Mouse (Mus musculus) heart, embryonic 15.5 days (tissue): ENCODE results near the gene Gm2897. TPM values are rescaled to one million over a fixed set of nuclear protein-coding genes. Genes with fewer than 3 reads are reported as not detected.
"Not testable (repeated sequence)": the region's sequence is repeated elsewhere in the genome, so short reads cannot be mapped to it uniquely, and the experiment has no call there.

Experiments
- ATAC-seq: fragments of 200-750 bp; cut with Nextera tagmentation; replicated peaks from 2 replicates; pipeline ENCODE4 v1.8.0; 2017; ENCODE audit warnings: low read depth, moderate TSS enrichment; ENCODE audit not compliant: insufficient number of reproducible peaks, insufficient read depth, low FRiP score
- H3K27ac ChIP-seq: fragments of 300-500 bp; sonication (generic); 2 replicates; pipeline ENCODE4 v1.5.1; 2015; ENCODE audit warnings: mild to moderate bottlenecking, inconsistent platforms
- H3K27me3 ChIP-seq: fragments of 300-500 bp; sonication (generic); 2 replicates; pipeline ENCODE4 v1.6.1; 2015; ENCODE audit warnings: inconsistent platforms
- H3K36me3 ChIP-seq: fragments of 300-500 bp; sonication (generic); 2 replicates; pipeline ENCODE4 v1.6.1; 2015; ENCODE audit warnings: mild to moderate bottlenecking, inconsistent platforms
- H3K4me1 ChIP-seq: fragments of 300-500 bp; sonication (generic); replicated peaks from 2 replicates; pipeline ENCODE4 v1.6.1; 2015; ENCODE audit warnings: inconsistent platforms
- H3K4me2 ChIP-seq: fragments of 300-500 bp; sonication (generic); 2 replicates; pipeline ENCODE4 v1.6.1; 2015; ENCODE audit warnings: inconsistent platforms, mild to moderate bottlenecking, moderate library complexity
- H3K4me3 ChIP-seq: fragments of 300-500 bp; sonication (generic); 2 replicates; pipeline ENCODE4 v1.5.1; 2015; ENCODE audit warnings: mild to moderate bottlenecking, inconsistent platforms
- H3K9ac ChIP-seq: fragments of 300-500 bp; sonication (generic); 2 replicates; pipeline ENCODE4 v1.6.1; 2015; ENCODE audit warnings: mild to moderate bottlenecking, inconsistent platforms
- H3K9me3 ChIP-seq: fragments of 300-500 bp; sonication (generic); replicated peaks from 2 replicates; pipeline ENCODE4 v1.6.1; 2016; ENCODE audit warnings: inconsistent platforms
- WGBS: fragments of 180-500 bp; shearing (Covaris S2); methylation state at CpG from one replicate; pipeline ENCODE4 v1.1.7; 2015; ENCODE audit warnings: mixed read lengths; 5-methylcytosine and 5-hydroxymethylcytosine counted together
- polyA plus RNA-seq: library from polyadenylated mRNA; unstranded; fragments of >200 nt; fragmentation: Nextera tagmentation; extraction: Ambion mirVana; gene quantifications from 2 replicates; pipeline ENCODE4 v1.2.1, GENCODE M21; 2015

Gm2897 gene
- polyA plus RNA-seq, result 2.5 and 3.1 TPM in 2 replicates

- Histone ChIP-seq H3K9ac (peak within 1 kb of the TSS; percentile 48), H3K4me2 (peak within 1 kb of the TSS; percentile 86), H3K4me3 (peak within 1 kb of the TSS; percentile 57)
- 2% methylated on average over 40 of the region's 40 CpGs for WGBS
- not testable (repeated sequence) for H3K4me1 ChIP-seq, H3K27me3 ChIP-seq, H3K36me3 ChIP-seq, H3K27ac ChIP-seq, ATAC-seq, H3K9me3 ChIP-seq
Observed at GRCm38 (mm10) chr14:3048727-3049512, at the start of gene Gm2897. Gene Gm2897 (plus strand): TSS chr14:3049285.

GRCm38 (mm10) chr14:3029702-3030101 lies 19.4 kb upstream of the Gm2897 start, which contains the start of gene Gm2888:
Gene Gm2888 (plus strand): TSS chr14:3030002.
- not testable (repeated sequence) for H3K4me3 ChIP-seq, H3K4me1 ChIP-seq, H3K36me3 ChIP-seq, H3K4me2 ChIP-seq, ATAC-seq, H3K9me3 ChIP-seq, H3K9ac ChIP-seq, H3K27ac ChIP-seq, H3K27me3 ChIP-seq
- 51% methylated on average over 3 of the region's 3 CpGs for WGBS

GRCm38 (mm10) chr14:3049513-3049800 lies 372 bp downstream of the Gm2897 start:
- not testable (repeated sequence) for H3K4me1 ChIP-seq, H3K27me3 ChIP-seq, H3K36me3 ChIP-seq, H3K9me3 ChIP-seq, H3K27ac ChIP-seq, ATAC-seq
- peak overlapping the region; percentile 48 for H3K9ac ChIP-seq
- under 1% methylated on average over 17 of the region's 20 CpGs for WGBS
- H3K4me2 ChIP-seq, result peak overlapping the region; percentile 86
- H3K4me3 ChIP-seq, result peak overlapping the region; percentile 57

GRCm38 (mm10) chr14:3050087-3050486 lies 1.0 kb downstream of the Gm2897 start:
- WGBS, result 16% methylated on average over 7 of the region's 8 CpGs
- not testable (repeated sequence) for H3K4me3 ChIP-seq, H3K9me3 ChIP-seq, H3K27me3 ChIP-seq, H3K36me3 ChIP-seq, H3K4me2 ChIP-seq, ATAC-seq, H3K27ac ChIP-seq, H3K4me1 ChIP-seq, H3K9ac ChIP-seq

- not testable (repeated sequence) for H3K27me3 ChIP-seq, ATAC-seq, H3K4me2 ChIP-seq, H3K4me3 ChIP-seq, H3K9me3 ChIP-seq, H3K27ac ChIP-seq, H3K4me1 ChIP-seq, H3K36me3 ChIP-seq, H3K9ac ChIP-seq
- WGBS, result 91% methylated on average over 17 of the region's 25 CpGs
Observed at GRCm38 (mm10) chr14:3116051-3116450, 67.0 kb downstream of the Gm2897 start.

Other genes starting within 250 kb of the Gm2897 start
- gene Gm2888, start 19.3 kb upstream of the Gm2897 start, polyA plus RNA-seq, result not detected in 2 replicates
- gene Gm10340, start 84.7 kb downstream of the Gm2897 start, polyA plus RNA-seq, result not detected in 2 replicates
- gene Gm5795, start 139.0 kb downstream of the Gm2897 start, polyA plus RNA-seq, result not detected in 2 replicates
- gene D830030K20Rik, start 159.2 kb downstream of the Gm2897 start, polyA plus RNA-seq, result 25.3 and 26.7 TPM in 2 replicates